Mouse (Mus musculus) liver, adult 2 months (tissue): ENCODE measurements around the gene Ndufs3. TPM values are rescaled to one million over a fixed set of nuclear protein-coding genes. Genes with fewer than 3 reads are reported as not detected.

Source experiments
- DNase-seq: peaks from one replicate; pipeline ENCODE4 v3.0.0-alpha.2; 2011; ENCODE audit warnings: low read depth, low spot score; ENCODE audit errors: extremely low read depth
- H3K27ac ChIP-seq: fragments of 200-500 bp; replicated peaks from 2 replicates; pipeline ENCODE4 v1.5.1; 2012; ENCODE audit warnings: low read depth, mild to moderate bottlenecking, control low read depth, inconsistent platforms, low read length; ENCODE audit not compliant: insufficient read depth
- H3K27me3 ChIP-seq: fragments of 200-500 bp; 2 replicates; pipeline ENCODE4 v1.6.1; 2012; ENCODE audit warnings: mild to moderate bottlenecking, moderate library complexity, low read length, inconsistent platforms; ENCODE audit not compliant: control insufficient read depth, insufficient read depth
- H3K36me3 ChIP-seq: fragments of 200-500 bp; 2 replicates; pipeline ENCODE4 v1.6.1; 2012; ENCODE audit warnings: low read length, inconsistent platforms; ENCODE audit not compliant: control insufficient read depth, insufficient read depth
- H3K4me1 ChIP-seq: fragments of 200-500 bp; 2 replicates; pipeline ENCODE4 v1.6.1; 2011; ENCODE audit warnings: low read length; ENCODE audit not compliant: control insufficient read depth, insufficient read depth
- H3K4me3 ChIP-seq: fragments of 200-500 bp; 2 replicates; pipeline ENCODE4 v1.5.1; 2011; ENCODE audit warnings: low read depth, mild to moderate bottlenecking, control low read depth, low read length, moderate library complexity; ENCODE audit not compliant: insufficient read depth
- H3K79me2 ChIP-seq: fragments of 200-500 bp; 2 replicates; pipeline ENCODE4 v1.6.1; 2012; ENCODE audit warnings: inconsistent platforms, mild to moderate bottlenecking, low read length, moderate library complexity; ENCODE audit not compliant: control insufficient read depth, insufficient read depth
- H3K9ac ChIP-seq: fragments of 200-500 bp; 2 replicates; pipeline ENCODE4 v1.6.1; 2012; ENCODE audit warnings: low read depth, mild to moderate bottlenecking, control low read depth, inconsistent platforms, low read length
- CTCF ChIP-seq: fragments of 200-500 bp; IDR thresholded peaks from 2 replicates; pipeline ENCODE4 v1.5.1; 2011; ENCODE audit warnings: low read depth, low read length, control low read depth
- POLR2A ChIP-seq: fragments of 200-500 bp; IDR thresholded peaks from 2 replicates; pipeline ENCODE4 v1.6.1; 2011; ENCODE audit warnings: low read length, control low read depth; ENCODE audit not compliant: insufficient read depth; ENCODE audit errors: extremely low read depth
- whole genome bisulfite sequencing: fragments of 180-500 bp; shearing (Covaris S2); methylation state at CpG from one replicate; pipeline ENCODE4 v1.1.7; 2018; 5-methylcytosine and 5-hydroxymethylcytosine counted together
- polyA plus RNA-seq: library from polyadenylated mRNA; depleted of rRNA; stranded (reverse); fragments of >200 nt; gene quantifications from 2 replicates; pipeline ENCODE4 v1.2.3, GENCODE M21; 2012
- total RNA-seq: library from RNA; depleted of rRNA; stranded (reverse); fragments of >200 nt; gene quantifications from 2 replicates; pipeline ENCODE4 v1.2.3, GENCODE M21; 2014

Gene Ndufs3
- total and polyA plus RNA-seq, 2 experiments = 191 to 205 TPM

- Histone ChIP-seq H3K27me3 (no peaks in the 10 kb centered on the region), H3K4me1 (no peaks in the 10 kb centered on the region), H3K9ac (no peak overlapping the region), H3K27ac (no peak overlapping the region), H3K36me3 (no peaks in the 10 kb centered on the region), H3K4me3 (no peak overlapping the region), H3K79me2 (no peaks in the 10 kb centered on the region)
- no peak for DNase-seq
- TF ChIP-seq POLR2A = no peak
- no peak for TF ChIP-seq CTCF
- WGBS = 67% methylated on average over 5 of the region's 5 CpGs
These were observed 26.9 kb downstream of the Ndufs3 start for GRCm38 (mm10) chr2:90877584-90878259.

GRCm38 (mm10) chr2:90875239-90875638 is 29.4 kb downstream of the Ndufs3 start:
- Histone ChIP-seq H3K79me2 (no peaks in the 10 kb centered on the region), H3K9ac (no peak overlapping the region), H3K27me3 (no peaks in the 10 kb centered on the region), H3K4me1 (no peaks in the 10 kb centered on the region), H3K36me3 (no peaks in the 10 kb centered on the region), H3K27ac (no peak overlapping the region), H3K4me3 (no peak overlapping the region)
- TF ChIP-seq CTCF = no peak
- no peak for TF ChIP-seq POLR2A
- no peak for DNase-seq
- WGBS = 79% methylated on average over 2 of the region's 2 CpGs

- Histone ChIP-seq H3K4me1 (no peaks in the 10 kb centered on the region), H3K4me3 (no peak overlapping the region), H3K9ac (no peak overlapping the region), H3K27ac (no peak overlapping the region), H3K36me3 (no peaks in the 10 kb centered on the region), H3K27me3 (no peaks in the 10 kb centered on the region), H3K79me2 (no peaks in the 10 kb centered on the region)
- peak; percentile 54 for DNase-seq
- 88% methylated on average over 1 of the region's 1 CpGs for WGBS
- TF ChIP-seq POLR2A (no peak), CTCF (no peak)
These were observed 30.6 kb downstream of the Ndufs3 start for GRCm38 (mm10) chr2:90874025-90874424.

- DNase-seq = no peak
- no peak for TF ChIP-seq POLR2A
- no peak for TF ChIP-seq CTCF
These were observed 33.3 kb downstream of the Ndufs3 start for GRCm38 (mm10) chr2:90871180-90871961.

GRCm38 (mm10) chr2:90870136-90870601 is 34.5 kb downstream of the Ndufs3 start:
- Histone ChIP-seq H3K36me3 (peaks cover 20% of the 10 kb centered on the region), H3K27me3 (no peaks in the 10 kb centered on the region), H3K4me3 (no peak overlapping the region), H3K4me1 (no peaks in the 10 kb centered on the region), H3K9ac (no peak overlapping the region), H3K27ac (no peak overlapping the region), H3K79me2 (no peaks in the 10 kb centered on the region)
- WGBS = 44% methylated on average over 4 of the region's 4 CpGs
- TF ChIP-seq CTCF (no peak), POLR2A (no peak)
- DNase-seq = no peak

More at GRCm38 (mm10) chr2:90871180-90871961, 33.3 kb downstream of the Ndufs3 start:
- Histone ChIP-seq H3K79me2 (no peaks in the 10 kb centered on the region), H3K36me3 (peaks cover 12% of the 10 kb centered on the region), H3K9ac (no peak overlapping the region), H3K4me1 (no peaks in the 10 kb centered on the region), H3K4me3 (no peak overlapping the region), H3K27ac (no peak overlapping the region), H3K27me3 (no peaks in the 10 kb centered on the region)
- WGBS = 75% methylated on average over 8 of the region's 8 CpGs

- no peak overlapping the region for H3K27ac ChIP-seq
- peak; percentile 48 for DNase-seq
- peaks cover 46% of the 10 kb centered on the region for H3K36me3 ChIP-seq
- no peaks in the 10 kb centered on the region for H3K27me3 ChIP-seq
- H3K4me3 ChIP-seq = no peak overlapping the region
- no peaks in the 10 kb centered on the region for H3K79me2 ChIP-seq
- no peak overlapping the region for H3K9ac ChIP-seq
- WGBS = 16% methylated on average over 3 of the region's 3 CpGs
- no peaks in the 10 kb centered on the region for H3K4me1 ChIP-seq
- TF ChIP-seq CTCF = peak; percentile 95
- TF ChIP-seq POLR2A = no peak
These were observed 38.1 kb downstream of the Ndufs3 start for GRCm38 (mm10) chr2:90866524-90866923.
